Mouse (Mus musculus) layer of hippocampus, adult 9-11 months (tissue): ENCODE measurements around the gene Zfp853.

Experiments used
- DNase-seq: peaks from one replicate; pipeline ENCODE4 v3.0.0; 2022

The Zfp853 gene

DNA sequence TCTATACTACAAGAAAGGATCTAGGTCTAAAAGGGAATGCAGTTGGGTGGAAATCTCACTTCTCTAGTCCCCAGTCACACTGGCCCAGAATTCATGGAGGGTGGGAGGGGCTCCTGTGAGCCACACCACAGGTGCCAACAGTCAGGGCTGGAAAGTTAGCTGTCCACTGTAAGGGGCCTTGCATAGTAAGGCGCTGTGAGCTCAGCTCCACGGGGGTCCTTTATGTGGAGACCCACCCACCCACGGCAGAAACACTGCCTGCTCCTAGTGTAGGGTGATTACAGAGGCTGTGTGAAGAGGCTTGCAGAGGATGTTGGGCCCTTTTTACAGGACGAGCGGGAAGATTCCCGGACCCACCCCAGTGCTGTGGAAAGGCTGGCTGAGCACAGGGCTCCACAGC, 41.4 kb downstream of the Zfp853 start:
- DNase-seq, result no peak

DNA sequence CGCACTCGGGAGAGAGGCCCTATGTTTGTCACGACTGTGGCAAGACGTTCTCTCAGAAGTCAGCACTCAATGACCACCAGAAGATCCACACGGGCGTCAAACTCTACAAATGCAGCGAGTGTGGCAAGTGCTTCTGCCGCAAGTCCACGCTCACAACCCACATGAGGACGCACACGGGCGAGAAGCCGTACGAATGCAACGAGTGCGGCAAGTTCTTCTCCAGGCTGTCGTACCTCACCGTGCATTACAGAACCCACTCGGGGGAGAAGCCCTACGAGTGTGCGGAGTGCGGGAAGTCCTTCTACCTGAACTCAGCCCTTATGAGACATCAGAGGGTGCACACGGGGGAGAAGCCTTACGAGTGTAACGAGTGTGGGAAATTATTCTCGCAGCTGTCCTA, 48.5 kb downstream of the Zfp853 start:
- no peak for DNase-seq
